Mouse (Mus musculus) CD4-positive, CD25-positive, alpha-beta regulatory T cell, adult 2 months (primary cell): ENCODE measurements around the gene Vmn1r131.
"Not testable (repeated sequence)": the region's sequence is repeated elsewhere in the genome, so short reads cannot be mapped to it uniquely, and the experiment has no call there.

Source experiments
- DNase-seq: peaks from one replicate; pipeline ENCODE4 v3.0.0-alpha.2; 2012; ENCODE audit warnings: low read depth, low spot score

Gene Vmn1r131

DNA sequence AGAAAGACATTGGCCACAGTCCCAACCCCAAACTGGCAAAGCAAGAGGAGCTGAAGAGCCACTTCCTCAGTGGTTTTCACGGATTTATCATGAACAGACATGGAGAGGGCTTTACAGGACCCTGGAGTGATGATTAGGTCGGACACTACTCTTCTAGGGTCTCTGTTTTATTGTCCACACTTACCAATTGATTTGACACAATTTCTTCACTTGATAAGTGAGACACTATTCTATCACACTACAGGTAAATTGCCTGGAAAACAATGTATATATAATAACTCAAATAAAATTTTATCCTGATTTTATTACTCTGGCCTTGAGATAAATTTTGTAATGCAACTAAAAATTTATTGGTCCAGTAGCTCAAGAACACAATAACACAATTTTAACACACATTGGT is at the start of gene Vmn1r131:
Vmn1r131 (minus strand) TSS at position 101 of the 400 bp plus-strand sequence.
- DNase-seq, result not testable (repeated sequence)

DNA sequence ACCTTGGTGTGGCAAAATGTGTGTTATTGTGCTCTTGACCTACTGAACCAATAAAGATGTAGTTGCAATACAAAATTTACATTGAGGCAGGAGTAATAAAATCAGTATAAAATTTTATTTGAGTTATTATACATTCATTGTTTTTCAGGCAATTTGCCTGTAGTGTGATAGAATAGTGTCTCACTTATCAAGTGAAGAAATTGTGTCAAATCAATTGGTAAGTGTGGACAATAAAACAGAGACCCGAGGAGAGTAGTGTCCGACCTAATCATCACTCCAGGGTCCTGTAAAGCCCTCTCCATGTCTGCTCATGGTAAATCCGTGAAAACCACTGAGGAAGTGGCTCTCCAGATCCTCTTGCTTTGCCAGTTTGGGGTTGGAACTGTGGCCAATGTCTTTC is 34.4 kb downstream of the Vmn1r131 start, which contains the start of gene Vmn1r130:
Vmn1r130 (plus strand) TSS at position 301 of the 400 bp plus-strand sequence.
- not testable (repeated sequence) for DNase-seq
